Mouse (Mus musculus) kidney, adult 2 months (tissue): ENCODE measurements around the gene Gpr146. TPM values are rescaled to one million over a fixed set of nuclear protein-coding genes. Genes with fewer than 3 reads are reported as not detected.
A peak's percentile ranks its signal among the peaks of the same experiment; 100 is the strongest.

Experiments used
- DNase-seq: peaks from one replicate; pipeline ENCODE4 v3.0.0; 2021
- H3K27ac ChIP-seq: fragments of 200-500 bp; 2 replicates; pipeline ENCODE4 v1.5.1; 2012; ENCODE audit warnings: low read depth, low read length, control low read depth, inconsistent platforms; ENCODE audit not compliant: insufficient read depth
- H3K27me3 ChIP-seq: fragments of 200-500 bp; replicated peaks from 2 replicates; pipeline ENCODE4 v1.6.1; 2012; ENCODE audit warnings: mild to moderate bottlenecking, moderate library complexity, low read length, inconsistent platforms; ENCODE audit not compliant: control insufficient read depth, insufficient read depth
- H3K36me3 ChIP-seq: fragments of 200-500 bp; 2 replicates; pipeline ENCODE4 v1.6.1; 2012; ENCODE audit warnings: mild to moderate bottlenecking, moderate library complexity, low read length, inconsistent platforms; ENCODE audit not compliant: control insufficient read depth, insufficient read depth
- H3K4me1 ChIP-seq: fragments of 200-500 bp; 2 replicates; pipeline ENCODE4 v1.6.1; 2011; ENCODE audit warnings: low read length; ENCODE audit not compliant: control insufficient read depth, insufficient read depth
- H3K4me3 ChIP-seq: fragments of 200-500 bp; 2 replicates; pipeline ENCODE4 v1.5.1; 2011; ENCODE audit warnings: mild to moderate bottlenecking, low read depth, low read length, control low read depth; ENCODE audit not compliant: insufficient read depth
- CTCF ChIP-seq: fragments of 200-500 bp; conservative IDR thresholded peaks from 2 replicates; pipeline ENCODE4 v1.5.1; 2011; ENCODE audit warnings: low read depth, mild to moderate bottlenecking, control low read depth, low read length, moderate library complexity, mixed read lengths; ENCODE audit not compliant: insufficient read depth, insufficient read length
- POLR2A ChIP-seq: fragments of 200-500 bp; IDR thresholded peaks from one replicate; pipeline ENCODE4 v1.6.1; 2011; ENCODE audit warnings: low read depth, low read length, control low read depth
- WGBS: fragments of 180-500 bp; shearing (Covaris S2); methylation state at CpG from one replicate; pipeline ENCODE4 v1.1.7; 2018; 5-methylcytosine and 5-hydroxymethylcytosine counted together
- polyA plus RNA-seq: library from polyadenylated mRNA; depleted of rRNA; stranded (reverse); fragments of >200 nt; gene quantifications from 2 replicates; pipeline ENCODE4 v1.2.3, GENCODE M21; 2012

Gene Gpr146
- polyA plus RNA-seq, 1 experiment, result 39.1 TPM

GRCm38 (mm10) chr5:139337826-139338370 is 39.6 kb upstream of the Gpr146 start:
- no peak overlapping the region for H3K27ac ChIP-seq
- WGBS, result 39% methylated on average over 13 of the region's 13 CpGs
- no peak for DNase-seq
- H3K27me3 ChIP-seq, result no peaks in the 10 kb centered on the region
- H3K4me3 ChIP-seq, result no peak overlapping the region
- peaks cover 9% of the 10 kb centered on the region for H3K4me1 ChIP-seq
- TF ChIP-seq CTCF (no peak), POLR2A (no peak)
- no peaks in the 10 kb centered on the region; the same call in 1 of the 2 replicates for H3K36me3 ChIP-seq

GRCm38 (mm10) chr5:139338403-139338802 is 39.1 kb upstream of the Gpr146 start:
- 38% methylated on average over 3 of the region's 3 CpGs for WGBS
- Histone ChIP-seq H3K36me3 (no peaks in the 10 kb centered on the region; the same call in 1 of the 2 replicates), H3K27me3 (no peaks in the 10 kb centered on the region), H3K4me1 (peaks cover 9% of the 10 kb centered on the region), H3K4me3 (no peak overlapping the region), H3K27ac (no peak overlapping the region)
- peak; percentile 77 for DNase-seq
- TF ChIP-seq POLR2A, result no peak
- TF ChIP-seq CTCF, result no peak

- WGBS, result 64% methylated on average over 11 of the region's 11 CpGs
- peaks cover 9% of the 10 kb centered on the region for H3K4me1 ChIP-seq
- no peak overlapping the region for H3K4me3 ChIP-seq
- no peak for DNase-seq
- TF ChIP-seq CTCF, result no peak
- no peak for TF ChIP-seq POLR2A
- H3K27me3 ChIP-seq, result no peaks in the 10 kb centered on the region
- H3K36me3 ChIP-seq, result no peaks in the 10 kb centered on the region; the same call in 1 of the 2 replicates
- no peak overlapping the region for H3K27ac ChIP-seq
Measured at GRCm38 (mm10) chr5:139338891-139339290, 38.6 kb upstream of the Gpr146 start.

GRCm38 (mm10) chr5:139344021-139344686 is 33.3 kb upstream of the Gpr146 start:
- Histone ChIP-seq H3K27ac (no peak overlapping the region), H3K36me3 (no peaks in the 10 kb centered on the region; the same call in 1 of the 2 replicates), H3K4me1 (peaks cover 16% of the 10 kb centered on the region), H3K27me3 (no peaks in the 10 kb centered on the region), H3K4me3 (peak overlapping the region; percentile 96)
- peak; percentile 79 for DNase-seq
- TF ChIP-seq POLR2A (no peak), CTCF (peak; percentile 84)
- WGBS, result 4% methylated on average over 12 of the region's 12 CpGs

- peak; percentile 98 for DNase-seq
- no peaks in the 10 kb centered on the region; the same call in 1 of the 2 replicates for H3K36me3 ChIP-seq
- WGBS, result under 1% methylated on average over 33 of the region's 33 CpGs
- H3K4me3 ChIP-seq, result peak overlapping the region; percentile 96
- H3K27me3 ChIP-seq, result no peaks in the 10 kb centered on the region
- H3K4me1 ChIP-seq, result peaks cover 16% of the 10 kb centered on the region
- peak overlapping the region; percentile 81 for H3K27ac ChIP-seq
- TF ChIP-seq POLR2A, result peak; percentile 90
- TF ChIP-seq CTCF, result no peak; the same call in 1 of the 2 replicates
Measured at GRCm38 (mm10) chr5:139344687-139345363, 32.7 kb upstream of the Gpr146 start.

GRCm38 (mm10) chr5:139345364-139345714 is 32.2 kb upstream of the Gpr146 start:
- H3K4me1 ChIP-seq, result peaks cover 16% of the 10 kb centered on the region
- 11% methylated on average over 5 of the region's 5 CpGs for WGBS
- no peak for DNase-seq
- H3K36me3 ChIP-seq, result no peaks in the 10 kb centered on the region; the same call in 1 of the 2 replicates
- peak overlapping the region; percentile 18; the same call in 1 of the 2 replicates for H3K4me3 ChIP-seq
- no peak for TF ChIP-seq POLR2A
- H3K27me3 ChIP-seq, result no peaks in the 10 kb centered on the region
- peak overlapping the region; percentile 77 for H3K27ac ChIP-seq

GRCm38 (mm10) chr5:139347225-139347624 is 30.3 kb upstream of the Gpr146 start:
- H3K36me3 ChIP-seq, result no peaks in the 10 kb centered on the region
- peaks cover 16% of the 10 kb centered on the region for H3K4me1 ChIP-seq
- WGBS, result 43% methylated on average over 1 of the region's 1 CpGs
- TF ChIP-seq CTCF, result no peak
- TF ChIP-seq POLR2A, result no peak
- DNase-seq, result peak; percentile 79
- peak overlapping the region; percentile 73 for H3K27ac ChIP-seq
- H3K27me3 ChIP-seq, result no peaks in the 10 kb centered on the region
- H3K4me3 ChIP-seq, result no peak overlapping the region
